Comparison of ENCODE assay signal across 15 mouse cellular contexts in the genomic region with DNA sequence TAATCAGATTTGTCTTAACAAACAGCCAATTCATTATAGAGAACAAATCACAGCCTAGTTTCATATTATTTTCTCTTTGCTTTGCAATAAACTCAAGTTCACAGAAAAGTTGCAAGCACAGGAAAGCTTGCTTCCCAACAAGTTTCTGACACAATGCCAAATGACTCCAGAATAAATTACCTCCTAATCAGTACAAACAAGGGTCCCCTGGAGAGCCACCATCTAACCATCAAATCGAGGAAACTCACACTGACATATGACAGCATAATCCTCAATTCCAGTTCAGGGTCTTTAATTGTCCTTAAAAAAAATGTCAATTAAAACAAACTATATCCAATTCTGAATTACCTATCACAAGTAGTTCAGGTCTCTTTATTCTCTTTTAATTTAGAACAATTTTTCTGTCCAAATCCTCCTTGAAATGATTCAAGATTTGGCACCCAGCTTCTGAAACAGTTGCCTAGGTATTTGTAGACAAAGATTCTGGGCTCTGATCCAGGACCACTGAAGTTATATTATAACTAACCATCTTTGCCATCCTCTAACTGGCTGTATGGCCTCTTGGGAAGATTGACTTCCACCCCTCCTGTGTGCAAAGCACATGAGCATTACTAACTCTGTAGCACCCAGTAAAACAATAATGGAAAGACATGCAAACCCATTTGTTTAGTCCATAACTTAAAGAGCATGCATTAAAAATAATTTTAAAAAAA. TPM values are rescaled to one million over a fixed set of nuclear protein-coding genes. Genes with fewer than 3 reads are reported as not detected.
DNase-seq lines count a peak whose midpoint lies in the region; ATAC-seq and TF ChIP-seq lines count a peak whose summit lies in the region.
"Had no signal": no experiment of that assay in that cellular context is flagged by ENCODE, and none has a peak within 500 bp of the region (broad histone marks: within the 10 kb centered on the region; RNA-seq: fewer than 3 reads in every experiment).

No protein-coding gene starts in this region.

- H3K27me3 ChIP-seq in hindbrain, embryonic 13.5 days: no peaks in the 10 kb centered on the region
- H3K27me3 ChIP-seq in hindbrain, embryonic 10.5 days (ENCODE audit: insufficient read depth, poor library complexity, severe bottlenecking): no peaks in the 10 kb centered on the region
- H3K27me3 ChIP-seq in lung, embryonic 14.5 days (ENCODE audit: insufficient read depth, low read length): no peaks in the 10 kb centered on the region
- H3K27me3 ChIP-seq in forebrain, postnatal 0 days (ENCODE audit: insufficient read depth, low read length): no peaks in the 10 kb centered on the region
- H3K27me3 ChIP-seq: heart, embryonic 12.5 days; limb, embryonic 12.5 days; neural tube, embryonic 12.5 days had no signal

- no peak for TF ChIP-seq CTCF in lung, embryonic 14.5 days (IDR thresholded peaks at IDR 0.05; ENCODE audit: low read depth)
- TF ChIP-seq CTCF in forebrain, postnatal 0 days (IDR thresholded peaks at IDR 0.05; ENCODE audit: low read depth): no peak

- 0 out of 2 replicates have a peak, but pooled peaks have one; percentile 52 for ATAC-seq in hindbrain, embryonic 13.5 days (ENCODE audit: low FRiP score)
- ATAC-seq in lung, embryonic 14.5 days (ENCODE audit: insufficient read depth): peak; percentile 44; the same call in 1 of the 2 replicates
- ATAC-seq in forebrain, postnatal 0 days: peak; percentile 61; the same call in 1 of the 2 replicates

- H3K27ac ChIP-seq in hindbrain, embryonic 13.5 days: no peak overlapping the region
- no peak overlapping the region for H3K27ac ChIP-seq in hindbrain, embryonic 10.5 days
- no peak overlapping the region for H3K27ac ChIP-seq in lung, embryonic 14.5 days (ENCODE audit: low read depth)
- no peak overlapping the region for H3K27ac ChIP-seq in forebrain, postnatal 0 days (ENCODE audit: low read depth, low read length)
- H3K27ac ChIP-seq: limb, embryonic 12.5 days; neural tube, embryonic 12.5 days had no signal

- no peaks in the 10 kb centered on the region for H3K9me3 ChIP-seq in hindbrain, embryonic 13.5 days
- H3K9me3 ChIP-seq in hindbrain, embryonic 10.5 days: no peaks in the 10 kb centered on the region
- H3K9me3 ChIP-seq in lung, embryonic 14.5 days (ENCODE audit: low read depth, low read length): no peaks in the 10 kb centered on the region
- no peaks in the 10 kb centered on the region for H3K9me3 ChIP-seq in forebrain, postnatal 0 days (ENCODE audit: low read length)
- H3K9me3 ChIP-seq: heart, embryonic 12.5 days; limb, embryonic 12.5 days; neural tube, embryonic 12.5 days had no signal

- H3K4me1 ChIP-seq in hindbrain, embryonic 13.5 days (replicated peaks): peaks cover 5% of the 10 kb centered on the region; the same call in 1 of the 2 replicates
- no peaks in the 10 kb centered on the region for H3K4me1 ChIP-seq in hindbrain, embryonic 10.5 days (replicated peaks)
- no peaks in the 10 kb centered on the region; the same call in 1 of the 2 replicates for H3K4me1 ChIP-seq in lung, embryonic 14.5 days (ENCODE audit: insufficient read depth)
- no peaks in the 10 kb centered on the region for H3K4me1 ChIP-seq in forebrain, postnatal 0 days (ENCODE audit: insufficient read depth)
- H3K4me1 ChIP-seq: heart, embryonic 12.5 days; limb, embryonic 12.5 days; neural tube, embryonic 12.5 days had no signal

- H3K4me2 ChIP-seq in hindbrain, embryonic 13.5 days: no peak overlapping the region
- H3K4me2 ChIP-seq in lung, embryonic 14.5 days: no peak overlapping the region
- H3K4me2 ChIP-seq in forebrain, postnatal 0 days (ENCODE audit: low read depth): no peak overlapping the region
- H3K4me2 ChIP-seq: heart, embryonic 12.5 days; limb, embryonic 12.5 days; midbrain, embryonic 11.5 days; neural tube, embryonic 12.5 days had no signal

- no peak overlapping the region for H3K9ac ChIP-seq in hindbrain, embryonic 13.5 days
- H3K9ac ChIP-seq in lung, embryonic 14.5 days: no peak overlapping the region
- H3K9ac ChIP-seq in forebrain, postnatal 0 days: no peak overlapping the region
- H3K9ac ChIP-seq: heart, embryonic 12.5 days; limb, embryonic 12.5 days; neural tube, embryonic 12.5 days had no signal

- no peaks in the 10 kb centered on the region for H3K36me3 ChIP-seq in hindbrain, embryonic 13.5 days
- no peaks in the 10 kb centered on the region for H3K36me3 ChIP-seq in hindbrain, embryonic 10.5 days
- H3K36me3 ChIP-seq in lung, embryonic 14.5 days (ENCODE audit: insufficient read depth): no peaks in the 10 kb centered on the region
- no peaks in the 10 kb centered on the region for H3K36me3 ChIP-seq in forebrain, postnatal 0 days (ENCODE audit: insufficient read depth)
- H3K36me3 ChIP-seq: heart, embryonic 12.5 days; limb, embryonic 12.5 days; neural tube, embryonic 12.5 days had no signal

- no peak overlapping the region for H3K4me3 ChIP-seq in hindbrain, embryonic 13.5 days
- no peak overlapping the region for H3K4me3 ChIP-seq in hindbrain, embryonic 10.5 days
- H3K4me3 ChIP-seq in lung, embryonic 14.5 days (ENCODE audit: low read depth, low read length): no peak overlapping the region
- H3K4me3 ChIP-seq in forebrain, postnatal 0 days (ENCODE audit: low read depth, low read length): no peak overlapping the region
- H3K4me3 ChIP-seq: heart, embryonic 12.5 days; limb, embryonic 12.5 days; neural tube, embryonic 12.5 days had no signal

- peak; percentile 41 to 52 for DNase-seq in cerebellum, postnatal 10 days
- DNase-seq in cerebellum, adult 9-10 months: no peak
- no peak for DNase-seq in hindbrain, embryonic 10.5 days (ENCODE audit: low spot score)
- DNase-seq in lung, embryonic 14.5 days: peak; percentile 47
- no peak for DNase-seq in lung, adult 18-20 months
- DNase-seq in forebrain, postnatal 0 days: peak; percentile 62
- DNase-seq in testis, postnatal 10 days (ENCODE audit: low spot score): no peak
- DNase-seq: layer of hippocampus, adult 9-11 months; lung, adult 2 months; thymus, adult 2 months had no signal

- WGBS in hindbrain, embryonic 13.5 days: 29% methylated on average over 1 of the region's 1 CpGs
- 43% methylated on average over 1 of the region's 1 CpGs for WGBS in hindbrain, embryonic 10.5 days
- 10% methylated on average over 1 of the region's 1 CpGs for WGBS in lung, embryonic 14.5 days
- WGBS in forebrain, postnatal 0 days: 2% methylated on average over 1 of the region's 1 CpGs

RNA-seq across cellular contexts. Expression of gene Acss3, which starts 7.4 kb away (rescaled TPM):
- polyA plus RNA-seq in hindbrain, embryonic 13.5 days (2015; fragmentation: Nextera tagmentation; extraction: Ambion mirVana): 1.6 and 2.0 TPM in 2 replicates
- polyA plus RNA-seq in hindbrain, embryonic 10.5 days (2016; fragmentation: Nextera tagmentation; extraction: Ambion mirVana): 3.9 and 4.5 TPM in 2 replicates
- polyA plus RNA-seq in lung, embryonic 14.5 days (2014; fragmentation: Nextera tagmentation; extraction: Ambion mirVana): 13.5 and 14.0 TPM in 2 replicates
- 1.6 and 2.2 TPM in 2 replicates for total RNA-seq in forebrain, postnatal 0 days (2014; rRNA removed)
- 0.40 and 0.57 TPM in 2 replicates for polyA plus RNA-seq in forebrain, postnatal 0 days (2015; fragmentation: Nextera tagmentation; extraction: Ambion mirVana)

Comparison
In these comparisons a context has a peak if more than half of its experiments do, and no peak if none do; other contexts are left out.
1. DNase-seq: peak in cerebellum, postnatal 10 days (2 of 2), lung, embryonic 14.5 days (single experiment) and forebrain, postnatal 0 days (single experiment); none in cerebellum, adult 9-10 months (single experiment), hindbrain, embryonic 10.5 days (single experiment), lung, adult 18-20 months (0 of 2) and testis, postnatal 10 days (single experiment).
2. Peak in every context shown above with its lines, with median percentiles within 50 percentile points of each other: ATAC-seq.